Mouse (Mus musculus): ENCODE measurements around the gene Cacna1e.
A peak's percentile ranks its signal among the peaks of the same experiment; 100 is the strongest.

The Cacna1e gene

GRCm38 (mm10) chr1:154712747-154713146, 171.6 kb downstream of the Cacna1e start:
- peak in 1 of 2 experiments; percentile 36 for DNase-seq (ENCODE audit: low spot score in 2 of 2)

GRCm38 (mm10) chr1:154707584-154708290, 176.6 kb downstream of the Cacna1e start:
- no peak for DNase-seq (ENCODE audit: low spot score in 2 of 2)

DNA sequence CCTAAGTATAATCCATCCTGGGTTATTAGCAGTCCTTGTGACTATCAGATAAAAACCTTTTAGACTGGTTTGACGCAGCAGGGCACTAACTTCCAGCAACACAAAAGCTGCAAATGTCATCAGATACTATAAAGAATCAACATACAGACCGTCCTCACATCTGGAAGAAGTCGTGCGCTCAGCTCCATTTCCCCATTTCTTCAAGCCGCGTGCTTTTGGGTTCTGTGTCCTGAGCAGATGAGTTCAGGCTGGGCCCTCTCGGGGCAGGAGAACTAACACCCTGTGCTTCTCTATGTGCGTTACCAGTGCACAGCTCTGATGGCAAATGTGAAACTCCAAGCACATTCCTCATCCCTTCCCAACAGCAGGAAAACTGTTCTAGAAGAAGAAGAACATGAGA, 177.3 kb downstream of the Cacna1e start:
- DNase-seq (ENCODE audit: low spot score in 2 of 2) = no peak

DNA sequence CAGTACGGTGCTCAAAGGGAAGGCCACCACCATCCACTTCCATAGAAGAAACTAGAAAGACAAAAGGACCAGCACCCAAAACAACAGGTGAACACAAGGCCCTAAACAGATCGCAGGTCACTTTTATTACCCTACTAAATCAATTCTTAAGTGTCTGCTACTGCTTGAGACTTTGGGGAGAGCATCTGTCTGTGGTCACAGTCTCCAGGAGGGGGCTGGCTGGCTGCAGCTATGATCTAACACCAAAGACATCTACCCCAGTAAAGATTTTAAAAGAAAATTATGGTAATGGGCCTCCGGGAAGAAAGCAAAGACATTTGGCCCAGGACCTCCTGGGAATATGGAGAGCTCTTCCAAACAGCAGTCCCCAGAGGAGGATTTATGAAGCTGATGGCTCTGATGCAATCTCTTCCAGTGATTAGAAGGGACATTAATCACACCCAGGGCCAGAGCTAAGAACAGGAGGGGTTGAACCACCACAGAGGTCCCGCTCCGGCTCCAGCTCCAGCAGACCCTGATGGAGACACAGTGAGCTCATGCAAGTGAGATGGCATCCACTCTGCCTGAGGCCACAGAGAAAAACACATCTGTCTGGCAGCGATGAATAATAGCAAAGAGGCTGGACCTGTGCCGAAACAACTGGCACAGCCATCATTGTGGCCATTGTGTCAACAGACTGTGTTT, 178.3 kb downstream of the Cacna1e start:
- no peak for DNase-seq (ENCODE audit: low spot score in 2 of 2)

GRCm38 (mm10) chr1:154704558-154705185, 179.6 kb downstream of the Cacna1e start:
- peak; percentile 31 to 51 for DNase-seq (ENCODE audit: low spot score in 2 of 2)

DNA sequence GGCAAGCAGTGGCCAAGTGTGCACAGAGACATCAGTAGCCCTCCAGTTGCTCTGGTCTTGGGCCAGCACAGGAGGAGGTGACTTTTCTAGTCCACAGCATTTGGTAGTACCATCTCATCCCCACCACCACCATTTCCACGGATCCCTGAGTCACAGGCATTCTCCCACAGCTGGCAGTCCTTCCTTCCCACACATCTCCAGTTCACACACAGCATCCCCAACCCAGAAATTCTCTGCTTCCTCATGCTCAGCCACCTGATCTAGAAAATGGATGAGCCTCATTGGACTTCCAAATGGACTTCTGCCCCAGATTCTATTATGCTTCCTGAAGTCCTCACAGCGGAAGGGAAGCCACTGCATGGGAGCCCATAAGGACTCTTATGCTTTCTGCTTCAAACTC, 181.7 kb downstream of the Cacna1e start:
- DNase-seq (ENCODE audit: low spot score in 2 of 2) = peak; percentile 62 to 64

DNA sequence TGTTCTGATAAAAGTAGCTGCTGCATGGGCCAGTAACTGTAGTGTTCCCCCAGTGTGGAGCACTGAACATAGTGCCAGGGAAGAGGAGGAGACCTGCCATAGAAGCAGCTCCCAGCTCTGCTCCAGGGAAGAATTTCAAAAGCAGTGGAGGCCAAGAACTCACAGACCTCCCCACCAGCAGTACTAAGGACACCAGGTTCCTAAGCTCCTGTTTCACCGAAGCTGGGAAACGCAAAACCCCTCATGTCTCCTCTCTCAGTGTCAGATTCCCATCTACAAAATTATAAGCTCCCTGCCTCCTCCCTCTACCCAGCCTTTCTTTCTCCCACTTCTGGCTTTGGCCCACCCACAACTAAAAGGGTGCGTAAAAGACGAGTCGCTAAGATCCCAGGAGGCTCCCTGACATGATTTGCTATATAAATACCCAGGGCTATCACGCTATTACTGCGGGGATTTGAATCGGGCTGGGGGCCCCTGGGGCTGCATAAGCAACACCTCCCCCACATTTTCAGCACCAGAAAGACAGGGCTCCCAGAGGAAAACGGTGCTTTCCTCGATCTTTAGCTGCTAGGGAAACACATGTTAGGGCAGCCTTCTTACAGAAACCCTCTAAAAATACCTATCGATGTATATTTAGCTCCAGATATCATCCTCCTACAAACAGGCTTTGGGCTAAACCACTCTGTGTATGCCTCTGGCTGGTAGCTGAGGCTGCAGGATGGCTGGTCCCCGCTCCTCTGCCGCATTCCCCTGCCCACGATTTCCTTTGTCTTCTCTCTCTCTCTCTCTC, 195.2 kb downstream of the Cacna1e start:
- peak; percentile 52 to 56 for DNase-seq (ENCODE audit: low spot score in 2 of 2)

GRCm38 (mm10) chr1:154686861-154687260, 197.4 kb downstream of the Cacna1e start:
- DNase-seq (ENCODE audit: low spot score in 2 of 2) = no peak

DNA sequence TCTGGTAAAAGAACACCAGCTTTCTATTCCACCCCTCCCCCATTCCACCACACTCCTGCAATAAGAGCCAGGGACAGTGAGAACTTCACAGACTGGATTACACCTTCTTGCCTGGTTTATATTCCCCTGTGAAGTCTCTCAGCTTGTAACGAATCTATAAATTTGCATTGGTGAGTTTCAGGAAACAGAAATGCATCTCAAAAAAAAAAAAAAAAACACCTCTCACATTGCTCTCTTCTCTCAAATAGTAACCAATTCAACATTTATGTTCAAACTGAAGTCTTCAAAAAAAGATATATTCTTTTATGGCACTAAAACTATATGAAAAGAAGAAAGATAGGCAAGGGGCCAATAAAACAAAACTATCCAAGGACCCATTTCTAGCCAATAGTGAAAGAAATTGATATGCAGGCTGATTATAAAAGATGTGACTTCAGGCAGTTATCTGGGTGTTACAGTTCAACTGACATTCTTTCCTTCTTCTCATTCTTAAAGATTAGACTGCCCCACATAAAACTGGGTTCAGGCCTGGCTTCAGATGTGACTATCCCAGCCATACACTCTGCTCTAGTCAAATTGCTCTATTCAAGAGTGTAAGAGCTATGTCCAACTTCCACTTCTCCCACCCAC, 200.7 kb downstream of the Cacna1e start:
- DNase-seq (ENCODE audit: low spot score in 2 of 2) = no peak

DNA sequence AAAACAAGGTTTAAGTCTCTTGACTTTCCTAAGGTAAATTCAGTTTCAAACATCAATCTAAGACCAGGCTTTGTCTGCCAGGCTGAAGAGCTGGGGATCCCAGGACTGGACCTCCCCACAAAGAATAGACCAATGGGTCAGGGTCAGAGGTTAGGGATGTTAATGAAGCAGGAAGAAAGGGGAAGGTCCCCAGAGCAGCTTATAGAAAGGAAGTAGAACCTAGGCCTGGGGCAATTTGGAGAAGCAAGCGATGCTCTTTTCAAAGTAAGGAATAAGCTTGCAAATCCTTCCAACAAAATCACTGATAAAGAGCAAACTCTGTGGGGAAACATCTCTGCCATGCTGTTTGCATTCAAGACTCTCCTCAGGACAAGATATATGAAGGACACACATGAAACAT, 205.3 kb downstream of the Cacna1e start:
- DNase-seq (ENCODE audit: low spot score in 2 of 2) = no peak

DNA sequence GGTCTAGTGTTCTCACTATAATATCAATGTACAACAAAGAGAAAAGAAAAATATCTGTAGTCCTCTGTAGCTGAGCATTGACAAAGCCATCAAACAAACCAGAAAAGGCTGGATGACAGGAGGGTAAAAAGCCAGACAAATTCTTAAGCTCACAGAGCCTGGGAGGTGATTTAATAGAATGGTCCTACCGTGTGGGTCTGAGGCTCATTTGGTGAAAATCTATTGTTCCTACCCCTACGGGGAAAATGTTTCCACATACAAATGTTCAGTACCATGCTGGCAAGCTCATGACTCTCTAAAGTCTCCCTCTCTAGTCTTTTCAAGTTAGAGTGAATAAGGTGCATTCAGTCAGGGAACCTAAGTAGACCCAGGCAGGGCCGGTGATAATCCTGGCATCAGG, 206.2 kb downstream of the Cacna1e start:
- no peak for DNase-seq (ENCODE audit: low spot score in 2 of 2)

DNA sequence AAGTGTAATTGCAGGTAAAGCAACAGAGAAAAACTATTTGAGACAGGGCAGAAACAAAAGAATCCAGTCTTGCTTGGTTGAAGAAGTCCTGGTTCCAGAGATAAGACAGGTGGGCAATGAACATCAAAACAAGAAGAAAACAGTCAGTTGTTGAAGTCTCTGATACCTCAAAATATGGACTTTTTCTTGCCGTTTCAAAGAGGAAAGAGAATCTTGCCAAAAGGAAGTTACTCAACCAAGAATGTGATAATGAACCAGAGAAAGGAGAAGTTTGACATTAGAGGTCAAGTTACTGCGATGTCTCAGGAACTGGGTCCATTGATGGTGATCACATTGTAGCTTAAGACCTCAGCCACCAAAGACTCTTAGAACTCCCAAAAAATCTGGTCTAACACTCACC, 206.6 kb downstream of the Cacna1e start:
- no peak for DNase-seq (ENCODE audit: low spot score in 2 of 2)

- DNase-seq (ENCODE audit: low spot score in 2 of 2) = no peak
Observed at GRCm38 (mm10) chr1:154663721-154664120, 220.6 kb downstream of the Cacna1e start.

DNA sequence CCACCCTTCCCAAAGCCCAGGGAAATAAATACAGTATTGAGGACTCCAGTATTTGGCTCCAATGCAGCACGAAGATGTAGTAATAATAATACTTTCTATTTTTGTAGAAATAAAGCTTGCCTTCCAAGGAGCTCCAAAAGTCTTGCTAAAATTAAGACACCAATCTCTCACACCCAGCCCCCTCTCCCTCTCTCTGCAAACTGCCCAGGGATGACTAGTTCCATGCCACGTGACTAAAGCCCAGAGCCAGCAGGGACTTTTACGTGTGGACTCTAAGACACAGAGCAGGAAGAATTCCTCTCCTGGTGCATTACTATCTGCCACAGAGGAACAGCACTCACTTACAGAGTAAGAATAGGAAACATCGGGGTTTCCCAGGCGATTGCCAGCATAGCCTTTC, 222.3 kb downstream of the Cacna1e start:
- DNase-seq (ENCODE audit: low spot score in 2 of 2) = peak; percentile 64 to 78

DNA sequence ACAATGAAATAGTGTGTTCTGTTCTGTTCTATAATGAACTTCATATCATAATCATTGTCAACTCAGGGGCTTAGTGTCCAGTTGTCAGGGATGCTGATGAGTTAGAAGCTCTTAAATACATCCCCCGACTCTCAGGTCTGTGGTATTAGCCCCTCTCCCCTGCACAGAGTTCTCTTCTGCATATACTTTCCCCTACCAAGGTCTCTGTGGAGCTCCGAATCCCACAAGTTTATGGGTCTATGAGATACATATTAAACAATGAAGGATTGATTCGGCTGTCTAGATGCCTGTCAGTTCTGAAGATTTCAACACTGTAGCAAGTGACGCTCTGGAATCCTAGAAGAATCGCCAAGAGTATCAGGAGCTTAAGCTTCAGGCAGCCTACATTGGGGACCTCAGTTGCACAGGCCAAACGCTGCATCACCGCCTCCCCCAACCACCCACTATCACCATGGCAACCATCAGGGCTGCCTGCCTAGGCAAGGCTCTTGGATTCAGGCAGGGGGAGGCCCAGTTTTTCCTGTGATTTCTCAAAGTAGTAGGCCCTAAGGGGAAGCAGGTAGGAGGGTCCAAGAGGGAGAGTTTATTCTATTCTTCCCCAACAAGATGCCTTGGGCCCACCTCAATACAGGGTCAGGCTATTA, 223.0 kb downstream of the Cacna1e start:
- DNase-seq (ENCODE audit: low spot score in 2 of 2) = peak; percentile 87 to 88

- no peak for DNase-seq (ENCODE audit: low spot score in 2 of 2)
Observed at GRCm38 (mm10) chr1:154657366-154657765, 226.9 kb downstream of the Cacna1e start.

- no peak for DNase-seq (ENCODE audit: low spot score in 2 of 2)
Observed at GRCm38 (mm10) chr1:154653951-154654350, 230.3 kb downstream of the Cacna1e start.

- no peak for DNase-seq (ENCODE audit: low spot score in 2 of 2)
Observed at GRCm38 (mm10) chr1:154646156-154646950, 237.9 kb downstream of the Cacna1e start.

- DNase-seq (ENCODE audit: low spot score in 2 of 2) = no peak
Observed at GRCm38 (mm10) chr1:154637821-154638220, 246.5 kb downstream of the Cacna1e start.

DNA sequence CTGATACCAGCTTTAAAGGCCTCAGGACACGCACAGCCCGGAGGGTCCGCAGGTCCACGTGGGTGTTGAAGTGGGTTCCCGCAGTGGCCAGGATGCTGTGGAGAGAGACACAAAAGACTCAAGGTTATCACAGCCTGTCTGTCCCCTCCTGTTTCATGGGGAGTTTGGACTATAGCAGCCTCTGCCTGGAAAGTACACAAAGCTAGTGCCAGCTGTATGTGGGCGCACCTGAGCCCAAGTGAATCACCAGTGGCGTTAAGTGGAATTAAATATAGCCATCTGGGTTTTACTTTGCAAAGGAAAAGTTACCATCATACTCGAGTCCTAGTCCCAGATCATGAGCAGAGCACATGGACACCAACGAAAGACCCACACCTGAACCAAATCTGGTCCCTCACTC, 248.5 kb downstream of the Cacna1e start:
- DNase-seq (ENCODE audit: low spot score in 2 of 2) = peak; percentile 62 to 73

All from right cerebral cortex, adult 2 months (tissue).